Mouse (Mus musculus) cortical plate, adult 2 months (tissue): ENCODE data around the gene Tmem184b. TPM values are rescaled to one million over a fixed set of nuclear protein-coding genes. Genes with fewer than 3 reads are reported as not detected.

Experiments
- H3K27ac ChIP-seq: fragments of 200-500 bp; 2 replicates; pipeline ENCODE4 v1.5.1; 2012; ENCODE audit warnings: low read length, control low read depth, inconsistent platforms; ENCODE audit not compliant: insufficient read depth
- H3K4me1 ChIP-seq: fragments of 200-500 bp; 2 replicates; pipeline ENCODE4 v1.6.1; 2011; ENCODE audit warnings: low read length; ENCODE audit not compliant: control insufficient read depth, insufficient read depth
- H3K4me3 ChIP-seq: fragments of 200-500 bp; 2 replicates; pipeline ENCODE4 v1.5.1; 2011; ENCODE audit warnings: mild to moderate bottlenecking, low read length, control low read depth; ENCODE audit not compliant: insufficient read depth
- CTCF ChIP-seq: fragments of 200-500 bp; IDR thresholded peaks from 2 replicates; pipeline ENCODE4 v1.5.1; 2011; ENCODE audit warnings: mild to moderate bottlenecking, control low read depth, low read length; ENCODE audit not compliant: insufficient read depth; ENCODE audit errors: extremely low read depth
- POLR2A ChIP-seq: fragments of 200-500 bp; IDR thresholded peaks from 2 replicates; pipeline ENCODE4 v1.6.1; 2011; ENCODE audit warnings: mild to moderate bottlenecking, low read length, control low read depth; ENCODE audit not compliant: insufficient read depth; ENCODE audit errors: extremely low read depth
- polyA plus RNA-seq: library from polyadenylated mRNA; depleted of rRNA; stranded (reverse); fragments of >200 nt; gene quantifications from 2 replicates; pipeline ENCODE4 v1.2.3, GENCODE M21; 2012; rRNA removed

Gene Tmem184b
- polyA plus RNA-seq, 1 experiment = 75.6 TPM

GRCm38 (mm10) chr15:79325742-79326141 is 77.6 kb downstream of the Tmem184b start:
- H3K4me1 ChIP-seq = peaks cover 3% of the 10 kb centered on the region; the same call in 1 of the 2 replicates
- no peak overlapping the region for H3K4me3 ChIP-seq
- no peak overlapping the region for H3K27ac ChIP-seq
- TF ChIP-seq CTCF (no peak), POLR2A (no peak)

- peaks cover 3% of the 10 kb centered on the region; the same call in 1 of the 2 replicates for H3K4me1 ChIP-seq
- TF ChIP-seq CTCF (no peak), POLR2A (no peak)
- H3K27ac ChIP-seq = no peak overlapping the region
- no peak overlapping the region for H3K4me3 ChIP-seq
Measured at GRCm38 (mm10) chr15:79324373-79324772, 79.0 kb downstream of the Tmem184b start.

- H3K4me3 ChIP-seq = no peak overlapping the region
- peaks cover 3% of the 10 kb centered on the region; the same call in 1 of the 2 replicates for H3K4me1 ChIP-seq
- TF ChIP-seq CTCF (no peak), POLR2A (no peak)
- peak overlapping the region; percentile 43; the same call in 1 of the 2 replicates for H3K27ac ChIP-seq
Measured at GRCm38 (mm10) chr15:79323791-79324155, 79.6 kb downstream of the Tmem184b start.

GRCm38 (mm10) chr15:79322991-79323790 is 80.2 kb downstream of the Tmem184b start:
- no peak overlapping the region for H3K4me3 ChIP-seq
- H3K4me1 ChIP-seq = peaks cover 3% of the 10 kb centered on the region; the same call in 1 of the 2 replicates
- TF ChIP-seq POLR2A (no peak), CTCF (no peak)
- peak overlapping the region; percentile 43; the same call in 1 of the 2 replicates for H3K27ac ChIP-seq

- Histone ChIP-seq H3K27ac (no peak overlapping the region), H3K4me1 (peaks cover 3% of the 10 kb centered on the region; the same call in 1 of the 2 replicates), H3K4me3 (no peak overlapping the region)
- TF ChIP-seq POLR2A (no peak), CTCF (no peak)
Measured at GRCm38 (mm10) chr15:79322281-79322990, 80.9 kb downstream of the Tmem184b start.

GRCm38 (mm10) chr15:79321733-79322190 is 81.6 kb downstream of the Tmem184b start:
- H3K4me3 ChIP-seq = no peak overlapping the region
- no peaks in the 10 kb centered on the region for H3K4me1 ChIP-seq
- TF ChIP-seq CTCF (no peak), POLR2A (no peak)

DNA sequence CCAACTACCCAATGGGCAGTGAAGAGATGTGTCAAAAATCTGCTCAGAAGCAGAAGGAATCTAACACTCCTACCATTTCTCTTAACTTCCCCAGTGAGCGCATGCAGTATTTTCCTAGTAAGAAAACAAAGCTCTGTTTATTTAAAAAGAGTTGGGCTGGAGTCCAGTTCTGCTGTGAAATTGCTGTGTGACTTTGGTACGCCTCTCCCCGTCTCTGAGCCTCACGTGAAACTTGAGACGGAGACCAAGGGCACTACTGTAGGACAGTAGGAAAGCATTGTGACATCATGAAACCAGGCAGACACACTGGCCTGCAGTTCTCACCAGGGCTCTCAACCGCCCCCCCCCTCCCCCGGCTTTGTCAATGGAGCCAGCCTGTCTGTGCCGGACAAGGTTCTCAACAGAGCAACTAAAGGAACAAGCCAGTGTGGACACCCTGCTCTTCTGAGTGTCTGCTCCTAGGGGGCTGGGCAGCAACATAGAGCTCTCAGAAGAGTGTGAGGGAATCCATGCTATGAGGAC is 89.5 kb downstream of the Tmem184b start:
- Histone ChIP-seq H3K4me1 (no peaks in the 10 kb centered on the region), H3K4me3 (no peak overlapping the region), H3K27ac (no peak overlapping the region)
- TF ChIP-seq CTCF = no peak
- TF ChIP-seq POLR2A = no peak

More at GRCm38 (mm10) chr15:79321733-79322190, 81.6 kb downstream of the Tmem184b start:
- no peak overlapping the region for H3K27ac ChIP-seq

Other genes with a start within 250 kb of the Tmem184b start
- gene Sox10, start 238.3 kb downstream of the Tmem184b start, polyA plus RNA-seq = 60.8 and 69.3 TPM in 2 replicates
- 82.6 and 90.5 TPM in 2 replicates for gene Pick1, start 174.4 kb downstream of the Tmem184b start, polyA plus RNA-seq
- gene Gm49486, start 174.2 kb downstream of the Tmem184b start, polyA plus RNA-seq = 0.72 and 1.2 TPM in 2 replicates
- 0.15 TPM in 1 of 2 replicates, not detected in the other for gene Slc16a8, start 148.8 kb downstream of the Tmem184b start, polyA plus RNA-seq
- gene Baiap2l2, start 118.0 kb downstream of the Tmem184b start, polyA plus RNA-seq = 4.6 and 4.7 TPM in 2 replicates
- gene Pla2g6, start 75.2 kb downstream of the Tmem184b start, polyA plus RNA-seq = 27.4 and 28.9 TPM in 2 replicates
- gene Maff, start 56.9 kb downstream of the Tmem184b start, polyA plus RNA-seq = 0.71 and 0.78 TPM in 2 replicates
- 185 and 194 TPM in 2 replicates for gene Csnk1e, start 52.0 kb upstream of the Tmem184b start, polyA plus RNA-seq
- gene Kcnj4, start 101.7 kb upstream of the Tmem184b start, polyA plus RNA-seq = 115 and 120 TPM in 2 replicates
- gene Kdelr3, start 112.8 kb upstream of the Tmem184b start, polyA plus RNA-seq = 1.3 and 1.4 TPM in 2 replicates
- 416 and 445 TPM in 2 replicates for gene Ddx17, start 143.2 kb upstream of the Tmem184b start, polyA plus RNA-seq
- 2.6 and 2.8 TPM in 2 replicates for gene Dmc1, start 201.5 kb upstream of the Tmem184b start, polyA plus RNA-seq